Mouse (Mus musculus): Measurements from ENCODE around the gene Rps21.

- TF ChIP-seq POLR2A (IDR thresholded peaks at IDR 0.05; ENCODE audit: extremely low read depth, insufficient read depth, low read length) = no peak
- no peak for TF ChIP-seq CTCF (IDR thresholded peaks at IDR 0.05; ENCODE audit: low read depth, low read length)
Observed at GRCm38 (mm10) chr2:180262891-180263290, 5.7 kb downstream of the Rps21 start.
